Mouse (Mus musculus) midbrain, postnatal 0 days (tissue): ENCODE measurements around the gene Mgst2. TPM values are rescaled to one million over a fixed set of nuclear protein-coding genes. Genes with fewer than 3 reads are reported as not detected.

Experiments
- ATAC-seq: fragments of 200-750 bp; cut with Nextera tagmentation; 2 replicates; pipeline ENCODE4 v1.8.0; 2017; ENCODE audit warnings: moderate number of reproducible peaks, mild to moderate bottlenecking, moderate TSS enrichment, moderate library complexity; ENCODE audit not compliant: low FRiP score
- DNase-seq: peaks from one replicate; pipeline ENCODE4 v3.0.0-alpha.2; 2015; ENCODE audit warnings: low spot score
- H3K27ac ChIP-seq: fragments of 300-500 bp; sonication (generic); 2 replicates; pipeline ENCODE4 v1.5.1; 2014; ENCODE audit warnings: low read depth, mild to moderate bottlenecking, low read length, mixed read lengths
- H3K27me3 ChIP-seq: fragments of 300-500 bp; sonication (generic); 2 replicates; pipeline ENCODE4 v1.6.1; 2014; ENCODE audit warnings: low read length, control low read depth, mixed read lengths; ENCODE audit not compliant: insufficient read depth
- H3K36me3 ChIP-seq: fragments of 300-500 bp; sonication (generic); 2 replicates; pipeline ENCODE4 v1.6.1; 2014; ENCODE audit warnings: low read length, control low read depth, mixed read lengths; ENCODE audit not compliant: insufficient read depth
- H3K4me1 ChIP-seq: fragments of 300-500 bp; sonication (generic); 2 replicates; pipeline ENCODE4 v1.6.1; 2014; ENCODE audit warnings: mild to moderate bottlenecking, control low read depth, antibody characterized with exemption, low read length, mixed read lengths; ENCODE audit not compliant: insufficient read depth
- H3K4me2 ChIP-seq: fragments of 300-500 bp; sonication (generic); 2 replicates; pipeline ENCODE4 v1.6.1; 2014; ENCODE audit warnings: low read depth, mild to moderate bottlenecking, low read length, mixed read lengths; ENCODE audit not compliant: poor library complexity, severe bottlenecking
- H3K4me3 ChIP-seq: fragments of 300-500 bp; sonication (generic); 2 replicates; pipeline ENCODE4 v1.5.1; 2014; ENCODE audit warnings: low read depth, mild to moderate bottlenecking, low read length, moderate library complexity
- H3K9ac ChIP-seq: fragments of 300-500 bp; sonication (generic); replicated peaks from 2 replicates; pipeline ENCODE4 v1.6.1; 2014; ENCODE audit warnings: mild to moderate bottlenecking, low read length, moderate library complexity, mixed read lengths; ENCODE audit not compliant: poor library complexity, severe bottlenecking
- H3K9me3 ChIP-seq: fragments of 300-500 bp; sonication (generic); 2 replicates; pipeline ENCODE4 v1.6.1; 2016; ENCODE audit warnings: low read length, control low read depth
- CTCF ChIP-seq: IDR thresholded peaks from 2 replicates; pipeline ENCODE4 v1.5.1; 2016; ENCODE audit warnings: antibody characterized with exemption, mild to moderate bottlenecking
- WGBS: fragments of 180-500 bp; shearing (Covaris S2); extraction: QIAGEN DNeasy Blood & Tissue Kit; methylation state at CpG from one replicate; pipeline ENCODE4 v1.1.7; 2014; 5-methylcytosine and 5-hydroxymethylcytosine counted together
- polyA plus RNA-seq: library from polyadenylated mRNA; unstranded; fragments of >200 nt; fragmentation: Nextera tagmentation; extraction: Ambion mirVana; gene quantifications from 2 replicates; pipeline ENCODE4 v1.2.1, GENCODE M21; 2015
- total RNA-seq: library from RNA; depleted of rRNA; stranded (reverse); fragments of >200 nt; gene quantifications from 2 replicates; pipeline ENCODE4 v1.2.3, GENCODE M21; 2014

Gene Mgst2
- total and polyA plus RNA-seq, 2 experiments from 2014 or later: 0.16 to 0.58 TPM

GRCm38 (mm10) chr3:51714469-51714868, 54.3 kb downstream of the Mgst2 start:
- no peaks in the 10 kb centered on the region for H3K36me3 ChIP-seq
- 83% methylated on average over 5 of the region's 5 CpGs for WGBS
- TF ChIP-seq CTCF: no peak
- H3K4me1 ChIP-seq: no peaks in the 10 kb centered on the region; the same call in 1 of the 2 replicates
- no peak overlapping the region for H3K4me2 ChIP-seq
- no peak overlapping the region for H3K9ac ChIP-seq
- H3K27me3 ChIP-seq: no peaks in the 10 kb centered on the region
- H3K9me3 ChIP-seq: no peaks in the 10 kb centered on the region
- ATAC-seq (no peak), DNase-seq (no peak)
- H3K27ac ChIP-seq: no peak overlapping the region
- no peak overlapping the region for H3K4me3 ChIP-seq

GRCm38 (mm10) chr3:51717455-51717854, 57.3 kb downstream of the Mgst2 start:
- Histone ChIP-seq H3K4me1 (no peaks in the 10 kb centered on the region; the same call in 1 of the 2 replicates), H3K36me3 (no peaks in the 10 kb centered on the region), H3K27me3 (no peaks in the 10 kb centered on the region), H3K9me3 (no peaks in the 10 kb centered on the region), H3K9ac (no peak overlapping the region), H3K27ac (no peak overlapping the region), H3K4me2 (no peak overlapping the region), H3K4me3 (no peak overlapping the region)
- ATAC-seq (no peak), DNase-seq (no peak)
- TF ChIP-seq CTCF: no peak
- 71% methylated on average over 3 of the region's 3 CpGs for WGBS

- Histone ChIP-seq H3K36me3 (no peaks in the 10 kb centered on the region), H3K4me1 (no peaks in the 10 kb centered on the region; the same call in 1 of the 2 replicates), H3K4me3 (no peak overlapping the region), H3K4me2 (no peak overlapping the region), H3K9ac (no peak overlapping the region), H3K9me3 (no peaks in the 10 kb centered on the region), H3K27me3 (no peaks in the 10 kb centered on the region), H3K27ac (no peak overlapping the region)
- ATAC-seq (no peak), DNase-seq (no peak)
- no peak for TF ChIP-seq CTCF
- 80% methylated on average over 4 of the region's 4 CpGs for WGBS
These were observed 57.7 kb downstream of the Mgst2 start for GRCm38 (mm10) chr3:51717909-51718308.

DNA sequence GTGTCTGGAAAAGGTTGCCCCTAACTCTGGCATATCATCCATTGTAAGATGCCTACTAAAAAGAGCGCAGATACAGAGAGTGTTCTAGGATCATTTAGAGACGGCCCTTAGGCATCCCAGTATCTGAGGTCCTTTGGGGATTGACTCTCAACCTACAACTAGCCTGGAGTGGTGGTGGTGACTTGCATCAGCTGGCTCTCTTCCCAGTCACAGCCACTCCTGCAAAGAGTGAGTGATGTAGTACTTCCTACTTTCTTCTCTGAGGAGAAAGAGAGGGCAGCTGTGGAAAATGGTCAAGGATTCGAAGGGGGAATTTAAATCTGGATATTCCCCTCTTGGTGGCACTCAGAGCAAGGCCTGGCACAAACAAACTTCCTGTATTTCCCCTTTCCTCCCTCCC, 59.2 kb downstream of the Mgst2 start:
- no peaks in the 10 kb centered on the region for H3K9me3 ChIP-seq
- no peak for TF ChIP-seq CTCF
- no peak overlapping the region for H3K27ac ChIP-seq
- no peaks in the 10 kb centered on the region for H3K36me3 ChIP-seq
- no peak for DNase-seq
- no peaks in the 10 kb centered on the region for H3K27me3 ChIP-seq
- H3K9ac ChIP-seq: no peak overlapping the region
- 87% methylated on average over 3 of the region's 3 CpGs for WGBS
- H3K4me2 ChIP-seq: no peak overlapping the region
- ATAC-seq: no peak
- no peaks in the 10 kb centered on the region for H3K4me1 ChIP-seq
- H3K4me3 ChIP-seq: no peak overlapping the region

DNA sequence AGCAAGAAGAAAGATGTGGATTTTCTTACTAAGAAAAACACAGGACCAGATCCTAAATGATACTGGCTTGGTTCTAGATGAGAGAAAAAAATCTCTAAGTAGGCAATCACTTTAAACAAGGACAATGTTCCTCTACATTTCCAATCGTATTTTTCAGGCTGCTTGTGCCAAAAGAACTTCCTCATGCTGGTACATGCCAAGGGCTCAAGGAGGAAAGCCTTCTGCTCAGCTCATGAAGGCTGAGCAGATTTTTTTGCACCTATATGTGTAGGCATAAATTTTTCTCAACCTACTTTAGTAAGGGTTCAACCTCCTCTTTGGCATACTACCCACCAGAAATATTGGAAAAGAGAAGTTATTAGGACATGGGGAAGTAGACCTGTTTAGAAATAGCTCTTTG, 59.8 kb downstream of the Mgst2 start:
- no peaks in the 10 kb centered on the region for H3K4me1 ChIP-seq
- H3K36me3 ChIP-seq: no peaks in the 10 kb centered on the region
- DNase-seq (no peak), ATAC-seq (no peak)
- H3K9ac ChIP-seq: no peak overlapping the region
- no peaks in the 10 kb centered on the region for H3K9me3 ChIP-seq
- H3K4me2 ChIP-seq: no peak overlapping the region
- 85% methylated on average over 1 of the region's 1 CpGs for WGBS
- no peak overlapping the region for H3K4me3 ChIP-seq
- H3K27me3 ChIP-seq: no peaks in the 10 kb centered on the region
- no peak for TF ChIP-seq CTCF
- H3K27ac ChIP-seq: no peak overlapping the region

- TF ChIP-seq CTCF: no peak
- Histone ChIP-seq H3K4me2 (no peak overlapping the region), H3K4me1 (peaks cover 10% of the 10 kb centered on the region), H3K9ac (no peak overlapping the region), H3K9me3 (no peaks in the 10 kb centered on the region), H3K36me3 (no peaks in the 10 kb centered on the region), H3K27me3 (no peaks in the 10 kb centered on the region), H3K27ac (no peak overlapping the region), H3K4me3 (no peak overlapping the region)
- 88% methylated on average over 6 of the region's 6 CpGs for WGBS
- no peak for DNase-seq
- no peak for ATAC-seq
These were observed 66.1 kb downstream of the Mgst2 start for GRCm38 (mm10) chr3:51726257-51726656.
